Mouse (Mus musculus): ENCODE measurements at regions not wholly inside any gene's neighbourhood (a gene's known extent, or its start where the extent isn't known, plus 50 kb on each side); places are given as distances from the start of the nearest gene placed in this dataset.

DNA sequence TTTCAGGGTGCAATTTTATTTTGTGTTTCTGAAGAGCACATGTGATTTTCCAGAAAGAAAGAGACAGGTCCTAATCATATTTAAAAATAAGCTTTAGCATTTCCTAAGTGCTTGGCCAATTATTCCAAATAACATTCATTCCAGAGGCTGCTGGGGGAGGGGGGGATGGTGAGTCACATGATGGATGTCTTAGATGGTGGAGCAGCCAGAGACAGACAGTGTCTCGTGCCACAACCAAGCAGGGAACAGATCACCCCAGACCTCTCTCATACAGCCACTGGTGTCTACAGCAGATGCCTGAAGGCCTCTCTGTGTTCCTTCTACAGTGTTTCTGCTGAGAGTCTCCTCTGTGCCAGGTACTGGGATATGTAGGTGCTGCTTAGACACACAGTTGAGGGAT lies 112.8 kb upstream of the Adra1b start:
- in situ Hi-C loops (cut with MboI; ENCODE audit: low pct_ligation_motif_present, low pct_unique_long_range_greater_than_20kb, low sequenced_read_pairs) (no loop called here), dilution Hi-C loops (cut with MboI; ENCODE audit: extremely low pct_ligation_motif_present, extremely low pct_unique_long_range_greater_than_20kb, low sequenced_read_pairs) (no loop called here)
- H3K36me3 ChIP-seq (replicated peaks in 1 of 2; ENCODE audit: control insufficient read depth in 1 of 2, insufficient read depth in 1 of 2, low read length in 1 of 2) = no peaks in the 10 kb centered on the region

DNA sequence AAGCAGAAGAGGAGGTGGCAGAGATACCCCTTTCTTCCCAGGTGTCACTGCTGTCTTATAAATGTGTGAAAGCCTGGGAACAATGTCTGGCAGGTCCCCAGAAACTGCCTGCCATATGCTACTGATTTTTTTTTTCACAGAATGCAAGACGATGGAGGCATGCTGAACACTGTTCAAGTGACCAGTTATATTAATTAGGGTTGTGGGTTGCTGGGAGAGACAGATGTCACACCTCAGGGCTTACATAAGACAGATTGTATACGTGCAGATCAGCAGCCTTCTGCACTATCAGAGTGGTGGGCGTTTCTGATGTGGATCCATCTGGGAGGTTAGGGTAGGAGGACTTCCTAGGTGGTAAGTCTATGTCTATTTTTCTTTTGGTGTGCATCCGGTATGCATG lies 120.6 kb upstream of the Adra1b start:
- Histone ChIP-seq H3K4me1 (ENCODE audit: control insufficient read depth in 1 of 2, insufficient read depth in 2 of 2) (no peaks in the 10 kb centered on the region), H3K9me3 (replicated peaks; ENCODE audit: low read length) (no peaks in the 10 kb centered on the region), H3K4me3 (replicated peaks in 1 of 3; ENCODE audit: low read depth in 2 of 3, low read length in 2 of 3, poor library complexity in 1 of 3) (no peak overlapping the region), H3K4me2 (ENCODE audit: insufficient read depth, low read depth, poor library complexity, severe bottlenecking) (no peak overlapping the region), H3K36me3 (replicated peaks in 1 of 2; ENCODE audit: control insufficient read depth in 1 of 2, insufficient read depth in 1 of 2, low read length in 1 of 2) (no peaks in the 10 kb centered on the region), H3K79me2 (replicated peaks; ENCODE audit: control insufficient read depth, extremely low read depth, insufficient read depth, poor library complexity, severe bottlenecking) (no peaks in the 10 kb centered on the region), H3K9ac (ENCODE audit: insufficient read depth, low read depth) (no peak overlapping the region), H3K27ac (ENCODE audit: insufficient read depth, low read depth) (no peak overlapping the region), H3K27me3 (replicated peaks) (peaks cover 2% of the 10 kb centered on the region)
- in situ Hi-C loops (cut with MboI; ENCODE audit: low pct_ligation_motif_present, low pct_unique_long_range_greater_than_20kb, low sequenced_read_pairs) = no loop called here
- dilution Hi-C loops (cut with MboI; ENCODE audit: extremely low pct_ligation_motif_present, extremely low pct_unique_long_range_greater_than_20kb, low sequenced_read_pairs) = no loop called here
- no peak for TF ChIP-seq ZC3H11A (IDR thresholded peaks at IDR 0.05; ENCODE audit: low read depth, low read length)
- no peak for TF ChIP-seq MAX (IDR thresholded peaks at IDR 0.05; ENCODE audit: low read length)
- TF ChIP-seq GABPA (IDR thresholded peaks at IDR 0.05; ENCODE audit: insufficient replicate concordance, low read depth, low read length) = no peak
- no peak for TF ChIP-seq SMC3 (IDR thresholded peaks at IDR 0.05; ENCODE audit: low read depth, low read length)
- no peak for TF ChIP-seq POLR2A (IDR thresholded peaks at IDR 0.05; ENCODE audit: low read depth, low read length)
- no peak for TF ChIP-seq EP300 (IDR thresholded peaks at IDR 0.05; ENCODE audit: low read length)
- no peak for TF ChIP-seq ELF1 (IDR thresholded peaks at IDR 0.05; ENCODE audit: low read depth, low read length)
- no peak for TF ChIP-seq MXI1 (IDR thresholded peaks at IDR 0.05; ENCODE audit: low read depth, low read length)
- no peak for TF ChIP-seq SIN3A (IDR thresholded peaks at IDR 0.05; ENCODE audit: low read length)
- TF ChIP-seq NELFE (IDR thresholded peaks at IDR 0.05; ENCODE audit: low read depth, low read length) = no peak
- no peak for TF ChIP-seq POLR2AphosphoS2 (IDR thresholded peaks at IDR 0.05; ENCODE audit: low read depth, low read length)
- no peak for TF ChIP-seq NRF1 (IDR thresholded peaks at IDR 0.05; ENCODE audit: low read depth, low read length)
- no peak for TF ChIP-seq ZMIZ1 (IDR thresholded peaks at IDR 0.05; ENCODE audit: low read depth, low read length)
- TF ChIP-seq MEF2A (IDR thresholded peaks at IDR 0.05; ENCODE audit: borderline replicate concordance, low read depth, low read length) = no peak
- no peak for TF ChIP-seq CHD1 (IDR thresholded peaks at IDR 0.05; ENCODE audit: low read depth, low read length)
- no peak for DNase-seq (ENCODE audit: extremely low read depth)

More for the DNA sequence above, 112.8 kb upstream of the Adra1b start:
- no peak overlapping the region for H3K9ac ChIP-seq (ENCODE audit: insufficient read depth, low read depth)
- no peaks in the 10 kb centered on the region for H3K4me1 ChIP-seq (ENCODE audit: control insufficient read depth in 1 of 2, insufficient read depth in 2 of 2)
- H3K9me3 ChIP-seq (replicated peaks; ENCODE audit: low read length) = no peaks in the 10 kb centered on the region
- no peak overlapping the region for H3K27ac ChIP-seq (ENCODE audit: insufficient read depth, low read depth)
- no peaks in the 10 kb centered on the region for H3K79me2 ChIP-seq (replicated peaks; ENCODE audit: control insufficient read depth, extremely low read depth, insufficient read depth, poor library complexity, severe bottlenecking)
- H3K27me3 ChIP-seq (replicated peaks) = no peaks in the 10 kb centered on the region
- no peak for DNase-seq (ENCODE audit: extremely low read depth)
- no peak overlapping the region for H3K4me2 ChIP-seq (ENCODE audit: insufficient read depth, low read depth, poor library complexity, severe bottlenecking)
- no peak overlapping the region for H3K4me3 ChIP-seq (replicated peaks in 1 of 3; ENCODE audit: low read depth in 2 of 3, low read length in 2 of 3, poor library complexity in 1 of 3)
- TF ChIP-seq BHLHE40 (IDR thresholded peaks at IDR 0.05; ENCODE audit: low read depth, low read length) = no peak
- no peak for TF ChIP-seq ZNF384 (IDR thresholded peaks at IDR 0.05; ENCODE audit: low read depth, low read length)
- no peak for TF ChIP-seq MXI1 (IDR thresholded peaks at IDR 0.05; ENCODE audit: low read depth, low read length)
- TF ChIP-seq ZKSCAN1 (IDR thresholded peaks at IDR 0.05; ENCODE audit: borderline replicate concordance, low read depth, low read length) = no peak
- no peak for TF ChIP-seq RCOR1 (conservative IDR thresholded peaks at IDR 0.05; ENCODE audit: low read depth, low read length)
- TF ChIP-seq E2F4 (IDR thresholded peaks at IDR 0.05; ENCODE audit: insufficient replicate concordance, low read depth, low read length) = no peak
- TF ChIP-seq ZMIZ1 (IDR thresholded peaks at IDR 0.05; ENCODE audit: low read depth, low read length) = no peak

Data from CH12.LX (cell line).